Mouse (Mus musculus) olfactory bulb, adult 2 months (tissue): ENCODE data around the gene Ncapg.

Experiments
- CTCF ChIP-seq: fragments of 200-500 bp; IDR thresholded peaks from 2 replicates; pipeline ENCODE4 v1.5.1; 2012; ENCODE audit warnings: low read depth, mild to moderate bottlenecking, low read length, moderate library complexity; ENCODE audit not compliant: insufficient read depth
- POLR2A ChIP-seq: fragments of 200-500 bp; IDR thresholded peaks from 2 replicates; pipeline ENCODE4 v1.6.1; 2012; ENCODE audit warnings: mild to moderate bottlenecking, low read depth, low read length, moderate library complexity; ENCODE audit not compliant: insufficient read depth

DNA sequence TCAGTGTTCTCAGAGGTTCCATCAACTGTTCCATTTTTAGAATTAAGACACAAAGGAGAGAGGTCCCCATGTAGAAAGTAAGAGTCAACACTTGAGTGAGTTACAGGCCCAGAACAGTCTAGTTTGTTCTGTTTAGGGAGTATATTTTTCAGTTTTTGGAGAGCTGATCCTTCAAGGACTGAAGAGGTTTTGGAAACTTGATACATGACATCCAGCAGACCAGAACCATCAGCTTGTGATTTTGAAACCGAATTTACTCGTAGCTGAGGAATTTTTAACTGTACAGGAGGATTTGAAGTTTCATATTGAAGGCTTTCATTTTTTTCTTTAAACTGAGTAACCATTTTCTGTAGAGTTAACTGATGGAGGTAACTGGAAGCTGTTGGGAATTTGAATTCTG lies 64.0 kb downstream of the Ncapg start:
- no peak for TF ChIP-seq POLR2A
- no peak for TF ChIP-seq CTCF
